Mouse (Mus musculus): ENCODE data around the gene Slc12a8.

The Slc12a8 gene

DNA sequence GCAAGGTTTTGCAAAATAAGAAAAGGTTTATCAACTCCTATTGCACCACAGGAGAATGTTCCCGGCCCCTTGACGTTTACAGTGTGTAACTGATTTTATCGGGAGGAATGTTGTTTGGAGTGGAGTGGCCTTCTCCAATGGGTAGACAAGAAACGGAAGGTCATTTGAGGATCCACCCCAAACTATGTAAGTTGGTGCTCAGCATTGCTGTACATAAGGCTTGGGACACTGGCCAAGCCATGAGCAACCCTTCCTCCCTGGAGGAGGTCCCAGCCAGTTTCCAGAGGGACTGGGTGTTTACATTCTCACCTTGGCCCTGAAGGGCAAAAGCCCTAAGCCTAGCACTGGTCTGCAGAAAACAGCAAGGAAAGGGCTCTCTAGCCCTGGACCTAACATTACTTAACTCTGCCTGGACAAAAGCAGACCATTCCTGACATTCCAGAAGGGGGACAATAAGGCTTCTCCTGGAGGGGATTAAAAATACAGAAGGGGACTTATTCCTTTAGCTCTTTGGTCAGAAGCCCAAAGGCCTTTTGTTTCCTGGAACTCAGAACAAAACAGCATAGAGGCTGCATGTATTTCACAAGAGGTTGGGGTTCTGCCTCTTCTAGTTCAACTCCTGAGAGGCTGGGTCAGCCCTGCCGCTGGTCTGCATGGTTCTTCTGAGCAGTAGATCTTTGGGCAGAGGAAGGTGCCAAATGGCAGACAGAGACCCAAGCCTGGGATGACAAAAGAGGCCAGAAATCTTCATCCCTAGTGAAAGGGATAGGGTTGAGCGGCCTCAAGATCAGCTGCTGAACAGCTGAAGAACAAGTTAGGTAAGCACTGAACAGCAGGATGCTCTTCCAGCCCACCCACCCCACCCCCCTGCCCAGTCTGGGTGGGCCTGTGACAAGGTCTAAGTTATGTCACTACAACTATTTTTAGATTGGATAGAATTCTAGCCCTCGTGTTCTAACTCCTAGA is 159.5 kb downstream of the Slc12a8 start:
- DNase-seq = no peak

DNA sequence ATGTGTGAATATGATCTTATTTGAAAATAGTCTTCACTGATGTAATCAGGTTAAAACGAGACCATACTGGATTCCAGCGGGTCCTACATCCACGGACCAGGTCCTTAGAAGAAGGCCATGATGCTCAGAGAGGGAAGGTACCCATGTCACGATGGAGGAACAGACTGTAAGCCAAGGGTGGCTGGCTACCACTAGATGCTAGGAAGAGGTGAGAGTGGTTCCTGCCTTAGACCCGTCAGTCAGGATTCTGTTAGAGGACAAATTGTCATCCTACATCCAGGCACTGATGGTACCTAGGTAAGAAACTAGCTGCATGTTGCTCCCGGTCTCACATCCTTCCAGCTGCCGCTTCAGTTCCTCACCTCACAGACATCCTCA is 160.2 kb downstream of the Slc12a8 start:
- no peak for DNase-seq

DNA sequence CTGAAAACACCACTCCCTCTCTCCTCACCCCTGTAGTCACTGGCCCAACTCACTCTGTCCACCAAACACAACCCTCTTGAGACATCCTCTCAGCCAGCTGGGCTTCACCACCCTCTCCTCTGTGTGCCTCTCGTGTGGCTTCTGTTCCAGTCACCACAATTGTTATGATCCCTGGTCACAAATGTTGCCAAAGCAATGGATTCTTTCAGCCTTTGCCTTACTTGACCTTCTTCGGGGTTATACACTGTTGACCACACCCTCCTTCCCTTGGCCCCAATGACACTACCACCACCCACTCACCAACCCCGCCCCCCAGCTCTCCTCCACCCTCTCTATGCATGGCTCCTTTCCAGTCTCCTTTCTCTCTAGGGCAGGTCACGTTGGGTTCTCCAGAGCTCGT is 160.8 kb downstream of the Slc12a8 start:
- no peak for DNase-seq

DNA sequence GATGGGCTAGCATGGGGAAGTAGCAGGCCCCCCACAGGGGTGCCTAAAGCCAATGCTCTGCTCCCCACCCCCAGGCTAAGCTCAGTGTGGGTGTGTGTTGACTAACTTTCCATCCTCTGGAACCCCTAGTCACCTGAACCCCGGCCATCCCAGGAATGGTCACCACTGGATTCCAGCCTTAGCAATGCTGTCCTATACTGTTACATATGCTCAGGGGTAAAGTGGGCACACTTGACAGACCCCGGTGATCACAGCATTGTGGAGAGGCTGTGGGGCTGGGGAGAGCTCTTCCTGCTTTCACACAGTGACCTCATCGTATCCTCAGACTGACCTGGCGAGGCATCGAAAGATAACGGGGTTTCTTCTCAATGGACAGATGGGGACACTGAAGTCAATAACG is 163.1 kb downstream of the Slc12a8 start:
- no peak for DNase-seq

DNA sequence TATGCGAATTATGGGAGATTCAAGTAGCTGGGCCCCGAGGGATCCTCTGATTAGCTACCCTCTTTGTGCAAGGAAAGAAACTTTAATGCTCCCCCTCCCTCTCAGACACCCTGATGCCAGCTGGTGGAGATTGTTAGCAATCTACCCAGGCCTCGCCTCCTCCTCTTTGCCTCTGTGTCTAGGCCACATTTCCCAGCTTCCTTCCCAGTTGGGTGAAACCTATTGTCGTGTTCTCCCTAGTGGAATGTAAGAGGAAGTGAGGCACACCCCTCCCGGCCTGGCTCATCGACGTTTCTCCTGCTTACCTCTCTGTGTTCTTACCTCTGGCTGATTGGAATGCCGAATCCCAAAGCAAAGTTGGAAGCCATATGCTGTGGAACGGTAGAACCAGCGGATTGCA is 163.7 kb downstream of the Slc12a8 start:
- DNase-seq = no peak

DNA sequence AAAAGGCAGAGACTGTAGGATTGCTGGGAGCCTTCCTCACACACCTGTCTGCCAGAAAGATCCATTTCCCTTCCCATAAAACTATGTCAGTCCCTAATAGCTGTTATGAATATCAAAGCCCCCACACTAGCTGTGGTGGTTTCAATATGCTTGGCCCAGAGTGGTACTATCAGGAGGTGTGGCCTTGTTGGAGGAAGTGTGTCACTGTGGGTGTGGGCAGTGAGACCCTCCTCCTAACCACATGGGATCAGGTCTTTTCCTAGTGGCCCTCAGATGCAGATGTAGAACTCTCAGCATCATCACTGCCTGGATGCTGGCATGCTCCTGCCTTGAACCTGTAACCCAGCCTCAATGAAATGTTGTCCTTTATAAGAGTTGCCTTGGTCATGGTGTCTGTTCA is 164.5 kb downstream of the Slc12a8 start:
- DNase-seq = no peak

DNA sequence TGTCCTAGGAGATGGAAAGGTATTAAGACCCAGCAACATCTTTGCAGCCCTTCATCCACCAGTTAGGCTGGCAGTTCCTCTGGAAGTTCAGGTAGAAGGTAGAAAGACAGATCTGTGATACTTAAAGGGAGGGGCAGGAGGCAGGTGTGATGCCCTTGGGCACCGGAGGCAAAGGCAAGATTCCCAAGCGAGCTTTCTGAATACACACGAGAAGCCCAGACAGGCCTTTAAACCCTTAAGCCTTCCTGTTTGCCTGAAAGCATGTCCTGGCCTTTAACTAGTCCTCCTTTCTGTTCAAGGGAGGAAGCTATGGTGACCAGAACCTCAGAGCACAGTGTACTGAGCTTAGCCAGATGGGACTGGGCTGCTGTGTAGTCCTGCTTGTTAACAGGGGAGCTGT is 165.5 kb downstream of the Slc12a8 start:
- no peak for DNase-seq

DNA sequence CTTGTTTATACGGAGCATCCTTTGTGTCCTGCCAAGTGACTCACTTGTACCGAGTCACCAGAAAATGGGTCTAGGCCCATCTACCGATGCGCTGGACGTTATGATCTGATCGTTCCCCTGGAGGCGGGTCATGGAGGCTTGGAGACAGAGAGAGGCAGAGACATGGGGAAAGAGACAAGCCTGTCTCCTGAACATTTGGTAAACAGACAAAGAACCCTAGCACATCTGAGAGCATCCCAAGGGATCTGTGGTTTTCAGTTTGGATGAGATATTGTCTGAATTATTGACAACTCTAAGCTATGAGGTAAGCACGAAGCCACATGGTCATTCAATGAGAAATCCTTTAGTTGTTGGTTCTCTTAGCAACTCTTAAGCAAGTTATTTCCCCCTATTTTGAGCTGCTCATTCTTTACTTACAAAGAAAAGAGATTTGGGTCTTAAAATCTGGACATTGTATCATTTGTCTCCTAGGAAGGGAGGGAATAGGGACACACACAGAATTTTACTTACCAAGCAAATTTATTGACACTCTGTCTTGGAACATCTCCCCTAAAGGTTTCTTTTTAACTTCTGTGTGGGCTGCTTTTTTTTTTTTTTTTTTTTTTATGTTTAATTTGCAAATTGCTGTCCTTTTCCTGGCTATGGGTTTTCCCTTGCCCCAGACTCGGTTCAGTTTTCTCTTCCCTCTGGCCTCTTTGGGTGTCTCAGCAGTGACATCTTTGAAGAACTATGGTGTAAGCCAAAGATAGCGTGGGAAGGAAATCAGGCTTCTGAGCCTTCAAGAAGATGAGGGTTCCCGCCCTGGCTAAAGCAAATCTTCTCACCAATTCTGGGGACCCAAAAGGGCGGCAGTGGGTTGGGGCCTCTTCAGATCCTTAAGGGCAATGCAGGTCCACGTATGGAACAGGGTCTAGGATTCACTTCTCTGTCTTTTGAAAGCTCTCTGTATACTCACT is 166.4 kb downstream of the Slc12a8 start:
- DNase-seq = peak; percentile 29 to 41

DNA sequence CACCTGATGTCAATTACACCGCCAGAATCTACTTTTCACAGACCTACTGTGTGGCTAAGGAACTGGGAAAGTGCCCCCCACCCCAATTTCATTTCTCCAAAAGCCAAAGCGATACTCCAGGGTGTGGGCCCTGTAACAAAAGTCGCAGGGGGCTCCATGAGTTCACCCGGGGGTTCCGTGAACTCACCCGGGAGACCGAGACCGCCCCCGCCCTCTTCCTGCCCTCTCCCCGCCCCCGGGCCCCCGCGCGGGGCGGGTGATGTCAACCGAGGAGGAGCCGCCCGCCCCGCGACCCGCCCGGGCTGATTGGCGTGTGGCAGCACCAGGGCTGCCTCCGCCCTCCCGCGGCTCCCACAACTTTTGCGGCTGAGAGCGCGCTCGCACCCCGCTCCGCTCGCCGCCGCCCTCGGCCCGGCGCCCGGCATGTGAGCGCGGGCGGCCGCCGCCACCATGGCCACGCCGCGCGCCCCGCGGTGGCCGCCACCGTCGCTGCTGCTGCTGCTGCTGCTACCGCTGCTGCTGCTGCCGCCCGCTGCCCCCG is 167.1 kb downstream of the Slc12a8 start, which contains the start of gene Heg1:
Gene Heg1 (plus strand): TSS at position 209 of the 541 bp plus-strand sequence.
- peak; percentile 70 to 81 for DNase-seq

DNA sequence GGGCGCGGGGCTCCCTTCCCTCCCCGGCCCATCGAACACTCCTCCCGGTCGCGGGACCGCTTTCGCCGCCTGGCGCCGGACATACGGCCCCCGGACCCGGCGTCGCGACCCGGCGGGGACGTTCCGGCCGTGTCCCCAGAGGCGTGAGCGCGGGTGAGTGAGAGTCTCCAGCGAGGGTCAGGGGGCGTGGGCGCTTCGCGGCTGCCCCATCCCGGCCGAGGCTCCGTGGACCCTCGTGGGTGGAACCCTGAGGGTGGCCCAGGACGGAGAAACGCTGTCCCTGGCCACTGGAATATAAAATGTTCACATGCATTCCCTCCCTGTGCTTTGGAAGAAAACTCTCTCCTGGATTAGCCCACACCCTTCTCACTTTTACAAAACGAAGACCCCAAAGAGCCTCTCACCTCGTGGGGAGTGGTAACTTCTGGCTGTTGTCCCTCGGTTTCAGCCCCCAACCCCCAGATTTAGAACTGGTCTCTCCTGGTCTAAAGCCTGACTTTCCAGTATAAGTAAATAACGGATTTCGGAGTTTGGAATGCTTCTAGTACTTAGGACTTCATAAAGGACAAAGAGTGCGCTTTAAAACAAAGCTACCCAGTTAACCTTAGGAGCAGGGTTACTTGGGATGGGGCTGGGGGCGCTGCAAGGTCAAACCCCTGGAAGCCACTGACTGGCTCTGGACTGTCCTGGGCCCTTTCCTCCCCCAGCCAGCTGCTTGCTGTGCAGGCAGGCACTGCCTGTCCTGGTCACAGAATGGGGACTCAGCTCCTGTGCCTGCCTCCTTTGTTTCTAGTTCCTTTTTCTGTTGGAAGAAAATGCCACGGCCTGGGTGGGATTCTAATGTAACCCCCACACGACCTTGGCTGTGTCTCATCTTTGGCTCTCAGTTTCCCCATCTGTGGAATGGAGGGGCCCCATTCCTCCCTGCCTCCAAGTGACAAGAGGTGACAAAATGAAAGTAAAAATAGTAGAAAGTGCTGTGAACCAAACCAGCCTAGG is 167.9 kb downstream of the Slc12a8 start:
- DNase-seq = peak; percentile 39 to 57

DNA sequence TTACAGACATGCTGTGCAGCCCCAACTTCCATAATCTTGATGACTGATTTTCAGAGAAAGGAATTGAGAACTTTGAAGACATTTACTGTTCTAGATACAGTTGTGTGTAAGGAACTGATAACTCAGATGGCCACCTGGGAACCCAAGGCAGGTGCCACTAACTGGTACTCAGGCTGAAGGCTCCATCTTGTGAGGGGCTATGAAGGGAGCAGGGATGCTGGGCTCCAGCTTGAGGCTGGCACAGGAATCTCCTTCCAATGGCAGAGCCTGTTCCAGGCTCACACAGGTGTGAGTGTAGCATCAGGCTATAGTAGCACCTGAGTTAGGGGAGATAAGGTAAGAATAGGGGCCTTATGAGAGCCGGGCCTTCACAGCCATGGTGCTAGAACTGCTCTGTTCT is 168.9 kb downstream of the Slc12a8 start:
- DNase-seq = peak in 1 of 2 experiments; percentile 35

DNA sequence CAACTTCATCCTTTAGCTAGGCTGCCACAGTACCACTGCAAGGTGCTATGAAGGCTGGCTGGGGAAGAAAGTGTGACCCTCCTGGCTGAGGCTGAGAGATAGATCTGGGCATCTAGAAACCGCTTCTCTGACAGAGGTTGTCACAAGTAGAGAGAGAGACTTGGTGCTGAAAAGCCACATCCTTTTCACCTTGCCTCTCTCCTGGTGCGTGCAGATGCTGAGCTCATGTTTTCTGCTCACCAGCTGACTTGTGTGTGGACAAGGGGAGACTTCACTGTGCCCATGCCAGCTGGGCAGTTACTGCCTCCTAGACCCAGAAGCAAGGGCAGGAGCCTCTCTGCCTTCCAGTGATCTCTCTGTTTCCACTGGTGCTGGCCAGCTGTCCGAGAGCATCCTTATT is 170.6 kb downstream of the Slc12a8 start:
- no peak for DNase-seq

DNA sequence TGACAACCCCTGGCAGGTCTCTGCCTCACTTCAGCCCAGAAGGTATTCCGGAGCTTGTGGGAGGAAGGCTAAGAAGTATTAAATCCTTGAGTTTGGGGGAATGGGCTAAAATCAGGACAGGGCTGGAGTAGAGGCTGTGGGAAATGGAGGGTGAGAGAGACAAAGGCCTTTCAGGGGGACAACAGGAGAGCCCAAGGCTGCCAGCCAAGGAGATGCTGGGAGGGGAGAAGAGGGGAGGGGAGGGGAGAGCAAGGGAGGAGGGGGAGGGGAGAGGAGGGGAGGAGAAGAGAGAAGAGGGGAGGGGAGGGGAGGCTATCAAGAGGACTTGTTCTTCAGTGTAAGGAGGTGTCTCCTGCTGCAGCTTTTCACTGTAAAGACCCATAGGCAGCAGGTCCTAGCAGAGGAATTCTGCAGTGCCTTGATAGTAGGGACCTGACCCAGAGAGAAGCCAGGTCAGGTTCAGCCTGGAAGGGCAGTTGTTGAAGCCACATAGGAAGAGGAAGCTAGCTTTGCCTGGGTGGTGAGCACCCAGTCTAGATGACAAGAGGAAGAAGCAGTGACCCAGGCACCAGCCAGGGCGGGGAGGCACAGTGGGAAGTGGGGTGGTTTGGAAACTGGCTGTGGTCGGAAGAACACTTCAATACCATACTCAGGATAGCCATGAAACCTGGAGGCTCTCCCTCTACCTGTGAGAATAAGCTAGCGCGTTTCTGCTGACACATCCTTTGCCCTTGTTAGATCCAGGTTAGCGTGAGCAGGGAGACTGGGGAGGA is 174.0 kb downstream of the Slc12a8 start:
- no peak for DNase-seq

DNA sequence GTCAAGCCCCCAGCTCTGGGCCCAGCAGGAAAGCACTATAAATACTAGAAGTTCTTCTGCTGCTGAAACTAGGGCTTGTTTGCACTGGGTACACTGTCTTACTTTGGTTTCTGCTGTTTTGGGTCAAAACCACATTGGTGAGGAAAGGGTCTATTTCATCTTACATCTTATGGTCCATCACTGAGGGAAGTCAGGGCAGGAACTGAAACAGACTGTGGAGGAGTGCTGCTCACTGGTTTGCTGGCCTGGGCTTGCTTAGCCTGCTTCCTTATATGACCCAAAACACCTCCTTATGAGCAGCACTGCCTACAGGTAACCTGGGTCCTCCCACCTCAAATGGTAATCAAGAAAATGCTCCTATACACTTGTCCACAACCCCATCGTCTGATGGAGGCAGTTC is 176.4 kb downstream of the Slc12a8 start:
- DNase-seq = no peak

DNA sequence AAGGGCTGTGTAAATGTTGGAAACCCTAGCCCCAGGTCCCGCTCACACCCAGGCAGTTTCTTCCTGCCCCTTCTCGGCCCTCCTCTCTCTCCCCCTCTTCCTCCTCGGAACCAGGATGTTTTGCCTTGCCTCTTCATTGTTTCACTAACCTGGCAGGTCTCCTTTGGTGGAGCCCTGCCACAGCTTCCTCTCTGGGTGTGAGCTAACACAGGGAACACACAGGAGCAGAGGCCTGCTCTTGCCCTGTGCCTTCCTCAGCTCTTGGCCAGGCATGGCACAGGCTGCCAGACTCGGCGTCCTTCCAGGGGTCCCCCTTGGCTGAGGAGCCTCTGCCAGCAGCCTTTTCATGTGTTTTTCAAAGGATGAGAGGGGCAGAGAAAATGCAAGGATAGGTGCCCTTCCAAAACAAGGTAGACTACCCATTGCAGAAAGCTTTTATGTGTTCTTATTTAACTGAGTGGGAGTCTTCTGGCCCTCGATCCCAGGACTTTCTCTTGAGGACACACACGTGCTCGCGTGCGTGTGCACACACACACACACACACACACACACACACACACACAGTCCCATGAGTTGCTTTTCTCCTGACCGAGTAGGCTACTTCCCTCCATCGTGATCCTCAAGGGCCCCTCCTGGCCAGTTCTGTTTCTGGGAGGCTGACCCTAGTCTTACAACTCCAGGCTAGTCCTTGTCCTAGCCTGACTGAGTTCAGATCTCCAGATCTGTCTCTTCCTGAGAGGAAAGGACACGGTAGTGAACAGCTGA is 179.9 kb downstream of the Slc12a8 start:
- DNase-seq = peak; percentile 63 to 66

DNA sequence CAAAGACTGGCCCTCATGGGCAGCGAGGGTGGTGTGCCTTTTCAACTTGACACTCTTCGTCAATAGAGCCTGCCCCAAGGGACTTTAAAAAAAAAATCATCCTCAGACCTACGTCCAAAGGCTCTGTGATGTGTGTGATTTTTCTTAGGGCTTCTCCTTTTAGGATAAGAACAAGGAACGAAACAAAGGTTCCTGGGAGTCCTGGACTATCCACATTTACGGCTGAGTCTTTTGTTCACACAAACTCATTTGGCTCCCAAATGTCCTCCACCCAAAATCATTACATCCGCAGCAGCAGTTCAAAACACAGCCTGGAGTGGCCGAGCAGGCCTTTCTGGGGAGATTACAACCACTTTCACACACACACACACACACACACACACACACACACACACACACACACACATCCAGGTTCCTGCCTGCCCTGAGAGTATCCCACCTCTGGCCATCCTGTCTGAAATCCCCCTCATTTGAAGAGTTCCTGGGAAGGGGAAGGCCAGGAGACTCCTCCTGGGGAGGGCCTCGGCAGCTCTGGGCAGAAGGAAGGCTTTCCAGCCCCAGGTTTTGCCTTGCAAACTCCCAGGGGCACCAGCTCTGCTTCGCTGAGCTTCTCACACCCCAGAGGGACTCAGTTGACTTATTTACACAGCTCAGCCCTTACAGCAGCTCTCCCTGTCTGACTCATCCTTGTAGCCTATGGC is 180.6 kb downstream of the Slc12a8 start:
- no peak for DNase-seq

DNA sequence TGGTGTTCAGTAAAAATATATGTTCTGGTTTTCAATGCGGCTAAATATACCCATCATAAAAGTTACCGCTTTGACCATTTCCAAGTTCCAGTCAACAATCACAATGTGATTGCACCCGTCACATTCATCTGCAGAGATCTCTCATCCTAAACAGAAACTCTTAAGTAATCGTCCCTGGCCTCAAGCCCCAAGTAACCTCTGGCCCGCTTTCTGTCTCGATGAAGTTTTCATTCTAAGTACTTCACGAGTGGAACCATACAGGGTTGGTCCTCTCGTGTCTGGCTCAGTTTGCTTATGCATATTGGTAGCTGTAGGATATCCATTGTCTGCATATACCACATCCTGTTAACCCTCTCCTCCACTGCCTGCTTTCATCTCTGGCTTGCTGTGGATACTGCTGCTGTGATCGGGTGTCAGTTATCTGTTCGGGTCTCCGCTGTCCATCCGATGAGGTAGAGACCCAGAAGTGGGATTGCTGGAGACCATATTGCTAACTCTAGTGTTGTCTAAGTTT is 181.2 kb downstream of the Slc12a8 start:
- DNase-seq = no peak

DNA sequence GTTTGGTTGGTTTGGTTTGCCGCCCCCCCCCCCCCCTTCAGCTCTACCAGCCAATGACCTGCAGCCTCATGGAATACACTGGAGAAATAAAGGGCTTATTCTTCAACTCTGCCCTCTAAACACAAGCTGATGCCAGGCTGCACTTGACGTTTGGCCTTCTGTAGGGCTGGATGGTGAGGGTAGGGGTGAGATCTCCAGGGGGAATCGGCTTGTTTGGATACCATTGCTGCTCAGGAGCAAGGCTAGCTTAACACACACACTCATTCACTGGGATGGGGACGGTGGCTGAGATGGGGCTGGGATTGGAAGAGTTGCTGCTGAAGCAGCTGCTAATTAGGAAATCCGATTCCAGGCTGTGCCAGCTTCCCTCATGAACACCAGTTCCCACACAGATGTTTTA is 183.5 kb downstream of the Slc12a8 start:
- no peak for DNase-seq

DNA sequence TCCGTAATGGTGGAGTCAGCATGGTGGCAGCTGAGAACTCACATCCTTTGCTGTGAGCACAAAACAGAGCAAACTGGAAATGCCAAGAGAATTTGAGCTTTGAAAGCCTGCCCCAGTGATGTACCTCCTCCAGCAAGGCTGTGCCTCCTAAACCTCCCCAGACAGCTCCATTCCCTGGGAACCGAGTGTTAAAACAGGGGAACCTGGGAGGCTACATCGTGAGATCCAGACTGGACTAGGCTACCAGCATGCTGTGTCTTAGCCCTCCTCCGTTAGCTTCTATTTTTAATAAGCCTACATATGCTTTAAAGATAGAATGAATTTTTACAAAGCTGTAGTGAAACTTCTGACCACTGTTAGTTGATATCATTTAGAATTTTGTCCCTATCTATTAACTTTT is 184.7 kb downstream of the Slc12a8 start:
- no peak for DNase-seq

Data from cerebellum, adult 18-20 months (tissue).